Mouse (Mus musculus) forebrain, postnatal 0 days (tissue): ENCODE measurements around the gene Setd6. TPM values are rescaled to one million over a fixed set of nuclear protein-coding genes. Genes with fewer than 3 reads are reported as not detected.

Experiments
- ATAC-seq: fragments of 200-750 bp; cut with Nextera tagmentation; 2 replicates; pipeline ENCODE4 v1.8.0; 2017; ENCODE audit warnings: mild to moderate bottlenecking, moderate library complexity
- DNase-seq: peaks from one replicate; pipeline ENCODE4 v3.0.0-alpha.2; 2015
- H3K27ac ChIP-seq: fragments of 300-500 bp; sonication (generic); 2 replicates; pipeline ENCODE4 v1.5.1; 2014; ENCODE audit warnings: low read depth, mild to moderate bottlenecking, antibody characterized with exemption, low read length, moderate library complexity, mixed read lengths
- H3K27me3 ChIP-seq: fragments of 300-500 bp; sonication (generic); 2 replicates; pipeline ENCODE4 v1.6.1; 2014; ENCODE audit warnings: mild to moderate bottlenecking, low read length, mixed read lengths; ENCODE audit not compliant: insufficient read depth
- H3K36me3 ChIP-seq: fragments of 300-500 bp; sonication (generic); 2 replicates; pipeline ENCODE4 v1.6.1; 2014; ENCODE audit warnings: mild to moderate bottlenecking, moderate library complexity; ENCODE audit not compliant: insufficient read depth
- H3K4me1 ChIP-seq: fragments of 300-500 bp; sonication (generic); 2 replicates; pipeline ENCODE4 v1.6.1; 2014; ENCODE audit warnings: antibody characterized with exemption; ENCODE audit not compliant: insufficient read depth
- H3K4me2 ChIP-seq: fragments of 300-500 bp; sonication (generic); 2 replicates; pipeline ENCODE4 v1.6.1; 2014; ENCODE audit warnings: low read depth, mild to moderate bottlenecking, moderate library complexity
- H3K4me3 ChIP-seq: fragments of 300-500 bp; sonication (generic); 2 replicates; pipeline ENCODE4 v1.5.1; 2014; ENCODE audit warnings: low read depth, low read length, mixed read lengths
- H3K9ac ChIP-seq: fragments of 300-500 bp; sonication (generic); 2 replicates; pipeline ENCODE4 v1.6.1; 2014; ENCODE audit warnings: mild to moderate bottlenecking
- H3K9me3 ChIP-seq: fragments of 300-500 bp; sonication (generic); 2 replicates; pipeline ENCODE4 v1.6.1; 2016; ENCODE audit warnings: low read length
- CTCF ChIP-seq: sonication (generic); IDR thresholded peaks from 2 replicates; pipeline ENCODE4 v1.5.1; 2016; ENCODE audit warnings: antibody characterized with exemption, control low read depth, low read depth
- WGBS: fragments of 180-500 bp; shearing (Covaris S2); extraction: QIAGEN DNeasy Blood & Tissue Kit; methylation state at CpG from one replicate; pipeline ENCODE4 v1.1.7; 2014; 5-methylcytosine and 5-hydroxymethylcytosine counted together
- polyA plus RNA-seq: library from polyadenylated mRNA; unstranded; fragments of >200 nt; fragmentation: Nextera tagmentation; extraction: Ambion mirVana; gene quantifications from 2 replicates; pipeline ENCODE4 v1.2.1, GENCODE M21; 2015
- total RNA-seq: library from RNA; depleted of rRNA; stranded (reverse); fragments of >200 nt; gene quantifications from 2 replicates; pipeline ENCODE4 v1.2.3, GENCODE M21; 2014

Gene Setd6
- total and polyA plus RNA-seq, 2 experiments from 2014 or later = 29.8 to 40.0 TPM

DNA sequence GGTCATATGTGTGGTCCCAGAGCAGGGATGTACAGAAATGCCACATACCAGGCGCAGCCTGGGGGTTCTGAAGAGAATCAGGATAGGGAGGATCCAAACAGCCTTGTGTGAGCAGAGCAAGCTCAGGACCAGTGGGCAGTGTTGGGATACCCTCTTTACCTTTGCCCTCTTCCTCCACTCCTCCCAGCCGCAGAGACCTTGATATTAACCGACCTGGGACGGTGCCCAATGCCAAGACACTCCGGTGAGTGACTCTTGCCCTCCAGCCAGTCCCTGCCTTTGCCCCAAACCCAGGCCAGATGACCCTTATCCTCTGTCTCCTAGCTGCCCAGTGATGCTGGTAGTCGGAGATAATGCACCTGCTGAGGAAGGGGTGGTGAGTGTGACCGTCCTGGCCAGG, 6.1 kb upstream of the Setd6 start:
- Histone ChIP-seq H3K9ac (no peak overlapping the region), H3K9me3 (no peaks in the 10 kb centered on the region), H3K4me2 (no peak overlapping the region), H3K27ac (no peak overlapping the region), H3K27me3 (no peaks in the 10 kb centered on the region), H3K4me1 (no peaks in the 10 kb centered on the region; the same call in 1 of the 2 replicates), H3K4me3 (no peak overlapping the region), H3K36me3 (peaks cover 88% of the 10 kb centered on the region)
- no peak for TF ChIP-seq CTCF
- ATAC-seq (no peak), DNase-seq (no peak)
- 85% methylated on average over 7 of the region's 7 CpGs for WGBS

DNA sequence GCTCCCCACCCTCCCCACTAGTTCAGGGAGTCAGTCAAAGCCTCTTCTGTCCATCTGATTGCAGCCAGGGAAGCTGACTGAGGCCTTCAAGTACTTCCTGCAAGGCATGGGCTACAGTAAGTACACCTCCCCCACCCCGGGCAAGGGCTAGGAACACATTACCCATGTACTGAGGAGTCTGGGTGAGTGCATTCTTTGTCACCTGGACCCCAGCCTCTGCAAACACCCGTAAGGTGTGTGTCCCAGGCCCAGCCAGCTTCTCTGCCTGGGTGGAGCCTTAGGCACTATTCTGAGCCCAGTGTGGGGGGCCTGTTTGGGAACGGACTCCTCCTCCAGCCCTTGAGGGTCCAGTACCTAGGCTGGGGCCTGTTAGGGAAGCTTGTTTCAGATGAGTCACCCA, 4.7 kb upstream of the Setd6 start:
- Histone ChIP-seq H3K9me3 (no peaks in the 10 kb centered on the region), H3K9ac (no peak overlapping the region), H3K27ac (no peak overlapping the region), H3K4me3 (no peak overlapping the region), H3K4me1 (peaks cover 5% of the 10 kb centered on the region; the same call in 1 of the 2 replicates), H3K27me3 (no peaks in the 10 kb centered on the region), H3K4me2 (no peak overlapping the region), H3K36me3 (peaks cover 81% of the 10 kb centered on the region)
- no peak for TF ChIP-seq CTCF
- no peak for DNase-seq
- ATAC-seq = no peak
- 82% methylated on average over 3 of the region's 3 CpGs for WGBS

DNA sequence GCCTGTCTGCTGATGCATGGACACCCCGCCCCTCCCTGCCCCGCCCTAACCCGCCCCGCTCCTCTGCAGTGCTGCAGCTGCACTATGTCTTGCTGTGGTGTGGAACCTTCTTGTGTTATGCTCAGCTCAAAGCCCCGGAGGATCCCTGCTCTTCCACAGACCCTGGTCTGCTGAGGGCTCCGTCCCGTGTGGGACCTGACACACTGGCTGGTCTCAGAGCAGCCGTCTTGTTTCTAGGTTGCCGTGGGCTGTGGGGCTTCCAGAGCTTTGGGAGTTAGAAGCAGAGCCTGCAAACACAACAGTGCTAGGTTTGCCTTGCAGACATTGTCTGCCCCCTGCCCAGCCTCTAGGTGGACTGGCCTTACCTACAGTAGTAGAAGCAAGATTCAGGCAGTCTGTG, 3.3 kb upstream of the Setd6 start:
- H3K27me3 ChIP-seq = no peaks in the 10 kb centered on the region
- H3K9me3 ChIP-seq = no peaks in the 10 kb centered on the region
- peaks cover 9% of the 10 kb centered on the region for H3K4me1 ChIP-seq
- no peak overlapping the region for H3K27ac ChIP-seq
- no peak overlapping the region for H3K4me3 ChIP-seq
- DNase-seq (no peak), ATAC-seq (no peak)
- H3K9ac ChIP-seq = no peak overlapping the region
- peaks cover 67% of the 10 kb centered on the region for H3K36me3 ChIP-seq
- WGBS = 88% methylated on average over 9 of the region's 9 CpGs
- no peak for TF ChIP-seq CTCF
- H3K4me2 ChIP-seq = no peak overlapping the region

DNA sequence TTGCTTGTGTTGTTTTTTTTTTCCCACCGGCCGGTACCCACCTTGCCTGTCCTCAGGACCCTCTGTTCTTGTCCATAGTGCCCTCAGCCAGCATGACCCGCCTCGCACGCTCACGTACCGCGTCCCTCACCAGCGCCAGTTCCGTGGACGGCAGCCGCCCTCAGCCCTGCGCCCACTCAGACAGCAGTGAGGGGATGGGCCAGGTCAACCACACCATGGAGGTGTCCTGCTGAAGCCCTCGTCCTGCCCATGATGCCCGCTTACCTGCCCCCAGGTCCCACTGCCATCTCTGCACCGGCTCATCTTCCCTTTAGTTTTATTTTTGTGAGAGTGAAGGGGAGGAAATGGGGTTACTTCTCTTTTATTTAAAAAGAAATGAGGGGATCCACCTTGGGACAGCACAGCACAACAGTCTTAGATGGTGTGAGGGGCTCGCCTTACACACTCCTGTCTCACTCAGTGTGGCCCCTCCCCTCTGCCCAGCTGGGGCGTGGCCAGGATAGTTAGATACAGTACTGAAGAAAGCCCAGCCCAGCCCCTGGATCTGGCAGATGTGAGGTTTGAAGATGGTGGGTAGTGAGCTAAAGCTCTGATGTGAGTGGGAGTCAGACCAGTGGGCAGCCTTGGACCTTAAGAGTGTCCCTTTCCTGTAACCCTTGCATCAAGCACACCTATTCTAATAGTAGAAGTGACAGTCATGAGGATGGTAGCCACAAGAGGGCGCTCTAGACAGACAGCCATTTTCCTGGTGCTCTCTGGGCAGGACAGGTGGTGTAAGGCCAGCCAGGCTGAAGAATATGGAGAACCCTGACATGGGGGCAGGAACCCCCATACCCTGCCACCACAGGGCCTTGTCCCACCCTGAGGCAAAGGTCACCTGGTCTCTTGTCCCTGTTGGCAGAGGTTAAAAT, 2.3 kb upstream of the Setd6 start:
- peaks cover 9% of the 10 kb centered on the region for H3K4me1 ChIP-seq
- no peak for ATAC-seq
- H3K9me3 ChIP-seq = no peaks in the 10 kb centered on the region
- H3K4me2 ChIP-seq = no peak overlapping the region
- WGBS = 80% methylated on average over 19 of the region's 19 CpGs
- no peak overlapping the region for H3K27ac ChIP-seq
- TF ChIP-seq CTCF = peak; percentile 81
- no peaks in the 10 kb centered on the region for H3K27me3 ChIP-seq
- peak; percentile 69 for DNase-seq
- no peak overlapping the region for H3K9ac ChIP-seq
- H3K36me3 ChIP-seq = peaks cover 66% of the 10 kb centered on the region
- no peak overlapping the region for H3K4me3 ChIP-seq

DNA sequence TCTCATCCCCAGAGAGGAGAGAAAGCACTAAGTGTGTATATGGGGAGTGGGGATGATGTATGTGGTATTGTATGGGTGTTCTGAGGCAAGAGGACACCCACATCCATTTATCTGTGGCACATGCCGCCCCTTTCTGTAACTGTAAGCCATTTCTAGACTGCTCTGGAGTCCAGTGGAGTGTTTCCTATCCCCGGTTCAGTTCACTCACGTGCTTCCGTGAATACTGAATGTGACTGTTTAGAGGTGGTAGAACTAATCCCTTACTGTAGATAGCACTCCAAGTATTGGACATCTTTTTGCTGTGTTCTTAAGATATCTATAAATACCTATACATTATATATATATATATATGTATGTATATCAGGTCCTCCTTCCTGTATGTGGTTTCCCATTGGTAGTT, 1.3 kb upstream of the Setd6 start:
- no peak overlapping the region for H3K4me2 ChIP-seq
- H3K36me3 ChIP-seq = peaks cover 65% of the 10 kb centered on the region
- DNase-seq = no peak
- H3K27ac ChIP-seq = no peak overlapping the region
- ATAC-seq = no peak
- H3K9ac ChIP-seq = no peak overlapping the region
- H3K27me3 ChIP-seq = no peaks in the 10 kb centered on the region
- H3K9me3 ChIP-seq = no peaks in the 10 kb centered on the region
- TF ChIP-seq CTCF = no peak
- no peak overlapping the region for H3K4me3 ChIP-seq
- peaks cover 9% of the 10 kb centered on the region for H3K4me1 ChIP-seq
- WGBS = 94% methylated on average over 4 of the region's 4 CpGs

DNA sequence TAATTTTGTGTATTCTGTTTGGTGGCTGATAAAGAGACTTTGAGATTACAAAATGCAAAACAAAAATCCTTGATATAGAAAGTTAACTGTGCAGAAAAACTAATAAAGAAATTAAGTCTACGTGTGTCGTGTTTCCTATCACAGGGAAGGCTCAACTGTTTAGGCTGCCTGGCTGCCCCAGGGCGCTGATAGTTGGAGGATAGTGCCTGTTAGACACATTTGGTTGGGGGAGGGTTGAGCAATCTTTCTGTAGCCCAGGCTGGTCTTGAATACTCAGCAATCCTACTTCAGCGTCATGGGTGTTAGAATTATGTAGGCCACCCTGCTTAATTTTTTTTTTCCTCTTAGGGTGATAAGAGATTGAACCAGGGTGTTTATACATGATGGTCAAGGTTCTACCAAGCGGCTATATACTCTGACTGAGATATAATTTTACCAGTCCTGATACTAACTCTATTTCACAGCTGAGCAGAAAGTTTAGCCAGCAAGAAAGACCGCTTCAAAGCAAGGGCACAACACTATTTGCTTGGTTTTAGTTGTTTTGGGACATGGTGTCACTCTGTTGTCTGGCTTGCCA, 756 bp upstream of the Setd6 start:
- H3K4me1 ChIP-seq = peaks cover 9% of the 10 kb centered on the region
- TF ChIP-seq CTCF = no peak
- H3K27me3 ChIP-seq = no peaks in the 10 kb centered on the region
- ATAC-seq = no peak
- no peak overlapping the region for H3K4me3 ChIP-seq
- 88% methylated on average over 6 of the region's 6 CpGs for WGBS
- DNase-seq = no peak
- H3K9ac ChIP-seq = 0 out of 2 replicates have a peak overlapping the region, but pooled peaks have one; percentile 75
- H3K4me2 ChIP-seq = peak overlapping the region; percentile 96
- peaks cover 65% of the 10 kb centered on the region for H3K36me3 ChIP-seq
- H3K27ac ChIP-seq = no peak overlapping the region
- no peaks in the 10 kb centered on the region for H3K9me3 ChIP-seq

DNA sequence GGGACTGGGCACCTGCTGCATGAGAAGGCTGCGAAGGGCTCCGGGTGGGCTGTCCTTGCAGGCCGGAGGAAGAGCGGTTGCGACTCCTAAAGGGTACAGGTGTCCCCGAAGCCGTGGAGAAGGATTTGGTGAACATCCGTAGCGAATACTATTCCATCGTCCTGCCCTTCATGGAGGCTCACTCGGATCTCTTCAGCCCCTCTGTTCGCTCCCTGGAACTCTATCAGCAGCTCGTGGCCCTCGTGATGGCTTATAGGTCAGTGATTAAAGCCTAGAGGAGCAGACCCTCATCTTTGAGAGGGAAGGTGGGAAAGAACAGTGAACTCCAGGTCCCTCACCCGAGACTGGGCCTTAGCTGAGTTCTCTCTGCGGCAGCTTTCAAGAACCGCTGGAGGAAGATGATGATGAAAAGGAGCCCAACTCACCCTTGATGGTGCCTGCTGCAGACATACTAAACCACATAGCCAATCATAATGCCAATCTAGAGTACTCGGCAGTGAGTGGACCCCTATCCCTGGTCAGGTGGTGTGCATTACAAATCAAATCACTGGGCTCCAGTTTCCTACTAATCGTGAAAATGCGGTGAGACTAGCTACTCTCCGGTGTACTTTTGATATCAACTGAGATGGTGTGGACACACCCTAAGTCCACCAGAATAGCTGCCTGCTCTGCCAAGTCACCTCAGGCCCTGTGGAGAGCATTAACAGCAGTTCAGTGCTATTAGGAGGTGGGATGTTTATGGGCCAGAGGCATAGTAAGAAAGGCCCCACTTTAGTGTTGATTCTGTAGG, 1.1 kb downstream of the Setd6 start:
- peaks cover 65% of the 10 kb centered on the region for H3K36me3 ChIP-seq
- peak overlapping the region; percentile 82 for H3K4me3 ChIP-seq
- DNase-seq = no peak
- no peak for ATAC-seq
- no peaks in the 10 kb centered on the region for H3K9me3 ChIP-seq
- TF ChIP-seq CTCF = no peak
- H3K4me1 ChIP-seq = peaks cover 9% of the 10 kb centered on the region
- no peaks in the 10 kb centered on the region for H3K27me3 ChIP-seq
- peak overlapping the region; percentile 75 for H3K9ac ChIP-seq
- 18% methylated on average over 21 of the region's 21 CpGs for WGBS
- peak overlapping the region; percentile 96 for H3K4me2 ChIP-seq
- peak overlapping the region; percentile 67; the same call in 1 of the 2 replicates for H3K27ac ChIP-seq
